Mouse (Mus musculus) limb, embryonic 14.5 days (tissue): ENCODE results near the gene Arid3b. TPM values are rescaled to one million over a fixed set of nuclear protein-coding genes. Genes with fewer than 3 reads are reported as not detected.

Source experiments
- ATAC-seq: fragments of 200-750 bp; cut with Nextera tagmentation; 2 replicates; pipeline ENCODE4 v1.8.0; 2017; ENCODE audit warnings: low read depth, moderate number of reproducible peaks, moderate TSS enrichment; ENCODE audit not compliant: low FRiP score
- DNase-seq: peaks from one replicate; pipeline ENCODE4 v3.0.0-alpha.2; 2015; ENCODE audit warnings: low spot score
- H3K27ac ChIP-seq: fragments of 300-500 bp; sonication (generic); replicated peaks from 2 replicates; pipeline ENCODE4 v1.5.1; 2014; ENCODE audit warnings: low read depth, mild to moderate bottlenecking, low read length, moderate library complexity, mixed read lengths
- H3K27me3 ChIP-seq: fragments of 300-500 bp; sonication (generic); 2 replicates; pipeline ENCODE4 v1.6.1; 2014; ENCODE audit warnings: low read length, mixed read lengths; ENCODE audit not compliant: control insufficient read depth, insufficient read depth
- H3K36me3 ChIP-seq: fragments of 300-500 bp; sonication (generic); 2 replicates; pipeline ENCODE4 v1.6.1; 2014; ENCODE audit warnings: mild to moderate bottlenecking, low read length, moderate library complexity, mixed read lengths; ENCODE audit not compliant: control insufficient read depth, insufficient read depth
- H3K4me1 ChIP-seq: fragments of 300-500 bp; sonication (generic); 2 replicates; pipeline ENCODE4 v1.6.1; 2014; ENCODE audit warnings: antibody characterized with exemption, low read length, mixed read lengths; ENCODE audit not compliant: control insufficient read depth, insufficient read depth
- H3K4me2 ChIP-seq: fragments of 300-500 bp; sonication (generic); replicated peaks from 2 replicates; pipeline ENCODE4 v1.6.1; 2014; ENCODE audit warnings: low read depth, mild to moderate bottlenecking, low read length, moderate library complexity; ENCODE audit not compliant: severe bottlenecking
- H3K4me3 ChIP-seq: fragments of 300-500 bp; sonication (generic); replicated peaks from 2 replicates; pipeline ENCODE4 v1.5.1; 2014; ENCODE audit warnings: low read length
- H3K9ac ChIP-seq: fragments of 300-500 bp; sonication (generic); 2 replicates; pipeline ENCODE4 v1.6.1; 2014; ENCODE audit warnings: mild to moderate bottlenecking, low read depth, low read length, moderate library complexity; ENCODE audit not compliant: severe bottlenecking
- H3K9me3 ChIP-seq: fragments of 300-500 bp; sonication (generic); 2 replicates; pipeline ENCODE4 v1.6.1; 2016; ENCODE audit warnings: low read length; ENCODE audit not compliant: control insufficient read depth
- POLR2A ChIP-seq: fragments of 200-500 bp; IDR thresholded peaks from 2 replicates; pipeline ENCODE4 v1.8.0; 2012; ENCODE audit warnings: inconsistent platforms, mild to moderate bottlenecking, moderate library complexity, borderline replicate concordance; ENCODE audit not compliant: insufficient read depth, insufficient read length; ENCODE audit errors: extremely low read depth
- WGBS: fragments of 180-500 bp; shearing (Covaris S2); extraction: QIAGEN DNeasy Blood & Tissue Kit; methylation state at CpG from one replicate; pipeline ENCODE4 v1.1.7; 2014; 5-methylcytosine and 5-hydroxymethylcytosine counted together
- polyA plus RNA-seq, 2 experiments: library from polyadenylated mRNA; depleted of rRNA in 1 of 2; stranded (reverse) in 1 of 2; unstranded in 1 of 2; fragments of >200 nt; fragmentation: Nextera tagmentation in 1 of 2; extraction: Ambion mirVana in 1 of 2; gene quantifications; 2 replicates each; pipeline versions ENCODE4 v1.2.1 to v1.2.3; 2012 to 2014

Gene Arid3b
- polyA plus RNA-seq, 2 experiments, result 2.9 to 6.6 TPM

- DNase-seq, result no peak
- H3K27ac ChIP-seq, result no peak overlapping the region
- no peak for TF ChIP-seq POLR2A
Measured at GRCm38 (mm10) chr9:57800325-57800975, 36.1 kb downstream of the Arid3b start.

GRCm38 (mm10) chr9:57798725-57799253, 37.8 kb downstream of the Arid3b start:
- Histone ChIP-seq H3K4me3 (no peak overlapping the region), H3K4me2 (no peak overlapping the region), H3K36me3 (peaks cover 34% of the 10 kb centered on the region), H3K27ac (no peak overlapping the region), H3K4me1 (0 out of 2 replicates have a peak, but pooled peaks cover 4% of the 10 kb centered on the region), H3K9ac (no peak overlapping the region), H3K27me3 (no peaks in the 10 kb centered on the region), H3K9me3 (no peaks in the 10 kb centered on the region)
- no peak for ATAC-seq
- DNase-seq, result no peak
- no peak for TF ChIP-seq POLR2A
- 12% methylated on average over 10 of the region's 10 CpGs for WGBS

More at GRCm38 (mm10) chr9:57800325-57800975, 36.1 kb downstream of the Arid3b start:
- H3K27me3 ChIP-seq, result no peaks in the 10 kb centered on the region
- no peaks in the 10 kb centered on the region for H3K9me3 ChIP-seq
- H3K36me3 ChIP-seq, result peaks cover 24% of the 10 kb centered on the region
- ATAC-seq, result no peak
- WGBS, result 78% methylated on average over 9 of the region's 9 CpGs
- no peak overlapping the region for H3K9ac ChIP-seq
- H3K4me1 ChIP-seq, result 0 out of 2 replicates have a peak, but pooled peaks cover 4% of the 10 kb centered on the region
- no peak overlapping the region for H3K4me2 ChIP-seq
- no peak overlapping the region for H3K4me3 ChIP-seq

DNA sequence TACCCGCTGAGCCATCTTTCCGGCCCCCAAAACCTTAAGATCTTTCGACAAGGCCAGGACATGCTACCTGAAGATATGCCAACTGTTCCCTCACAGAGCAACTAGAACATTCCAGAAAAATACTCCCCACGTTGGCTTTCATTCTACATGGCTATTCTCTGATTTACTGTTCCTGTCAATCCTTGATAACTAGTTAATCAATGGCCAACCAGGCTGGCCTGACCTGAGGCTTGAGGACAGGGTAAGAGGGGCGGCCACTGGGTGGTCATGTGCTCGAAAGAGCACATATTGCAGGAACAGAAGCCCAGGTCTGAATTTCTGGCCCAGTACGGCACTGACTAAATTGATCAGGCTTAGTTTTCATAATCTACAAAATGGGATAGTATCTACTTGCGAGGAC, 39.1 kb downstream of the Arid3b start:
- H3K4me3 ChIP-seq, result no peak overlapping the region
- no peak for TF ChIP-seq POLR2A

DNA sequence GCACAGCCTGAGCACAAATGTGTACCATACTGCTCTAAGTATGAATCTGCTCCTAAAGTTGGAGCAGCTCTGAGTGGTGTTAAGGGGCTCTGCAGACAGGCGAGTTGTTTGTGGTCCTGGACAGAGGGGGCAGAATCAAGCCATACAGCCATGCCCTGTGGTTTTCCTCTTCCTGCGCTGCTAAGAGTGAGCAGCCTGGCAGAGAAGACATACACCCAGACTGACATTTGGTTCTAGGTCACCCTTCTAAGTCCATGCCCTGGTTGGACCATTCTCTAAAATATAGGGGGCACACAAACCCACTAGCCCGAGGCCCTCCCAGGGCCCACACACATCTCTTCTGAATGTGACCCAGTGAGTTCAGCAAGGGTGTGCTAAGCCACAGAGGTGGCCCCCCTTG, 46.9 kb downstream of the Arid3b start:
- ATAC-seq (no peak), DNase-seq (no peak)
- no peaks in the 10 kb centered on the region for H3K4me1 ChIP-seq
- H3K36me3 ChIP-seq, result peaks cover 17% of the 10 kb centered on the region; the same call in 1 of the 2 replicates
- TF ChIP-seq POLR2A, result no peak
- H3K27ac ChIP-seq, result no peak overlapping the region
- H3K27me3 ChIP-seq, result no peaks in the 10 kb centered on the region
- no peak overlapping the region for H3K4me3 ChIP-seq
- no peak overlapping the region for H3K4me2 ChIP-seq
- H3K9ac ChIP-seq, result no peak overlapping the region
- 94% methylated on average over 3 of the region's 3 CpGs for WGBS
- no peaks in the 10 kb centered on the region for H3K9me3 ChIP-seq

More for the DNA sequence above, 39.1 kb downstream of the Arid3b start:
- H3K9ac ChIP-seq, result no peak overlapping the region
- no peak overlapping the region for H3K27ac ChIP-seq
- DNase-seq, result no peak
- 91% methylated on average over 8 of the region's 8 CpGs for WGBS
- peaks cover 41% of the 10 kb centered on the region for H3K36me3 ChIP-seq
- no peaks in the 10 kb centered on the region for H3K9me3 ChIP-seq
- H3K27me3 ChIP-seq, result no peaks in the 10 kb centered on the region
- H3K4me2 ChIP-seq, result no peak overlapping the region
- 0 out of 2 replicates have a peak, but pooled peaks cover 4% of the 10 kb centered on the region for H3K4me1 ChIP-seq
- no peak for ATAC-seq

- no peaks in the 10 kb centered on the region for H3K27me3 ChIP-seq
- WGBS, result 85% methylated on average over 3 of the region's 3 CpGs
- H3K27ac ChIP-seq, result no peak overlapping the region
- H3K4me3 ChIP-seq, result no peak overlapping the region
- no peaks in the 10 kb centered on the region for H3K9me3 ChIP-seq
- H3K36me3 ChIP-seq, result no peaks in the 10 kb centered on the region
- ATAC-seq (no peak), DNase-seq (no peak)
- TF ChIP-seq POLR2A, result no peak
- no peak overlapping the region for H3K9ac ChIP-seq
- H3K4me2 ChIP-seq, result no peak overlapping the region
- no peaks in the 10 kb centered on the region for H3K4me1 ChIP-seq
Measured at GRCm38 (mm10) chr9:57782656-57783055, 53.9 kb downstream of the Arid3b start.
